Mouse (Mus musculus) adrenal gland (tissue): ENCODE results near the gene Itpkb.

Experiments used
- intact Hi-C: fragments of 180-260 bp; cut with DNase I; formaldehyde crosslinking; loops from one replicate; pipeline ENCODE4 v1.15.1; 2025

The Itpkb gene

GRCm38 (mm10) chr1:180313517-180314440 is 16.5 kb upstream of the Itpkb start:
- intact Hi-C loops, result no loop called here

- intact Hi-C loops, result no loop called here
Measured at GRCm38 (mm10) chr1:180314641-180315040, 15.6 kb upstream of the Itpkb start.

GRCm38 (mm10) chr1:180315127-180315526 is 15.2 kb upstream of the Itpkb start:
- intact Hi-C loops, result no loop called here

GRCm38 (mm10) chr1:180317450-180317849 is 12.8 kb upstream of the Itpkb start:
- intact Hi-C loops, result no loop called here

- intact Hi-C loops, result no loop called here
Measured at GRCm38 (mm10) chr1:180318407-180318806, 11.9 kb upstream of the Itpkb start.

GRCm38 (mm10) chr1:180319895-180320294 is 10.4 kb upstream of the Itpkb start:
- intact Hi-C loops, result loop anchor here (5.0 kb wide), 1 partner anchor 38 kb away; no protein-coding TSS in a partner anchor

GRCm38 (mm10) chr1:180322896-180323295 is 7.4 kb upstream of the Itpkb start:
- intact Hi-C loops, result loop anchor here (5.0 kb wide), 1 partner anchor 41 kb away; no protein-coding TSS in a partner anchor

GRCm38 (mm10) chr1:180323491-180323890 is 6.8 kb upstream of the Itpkb start:
- intact Hi-C loops, result loop anchor here (5.0 kb wide), 1 partner anchor 41 kb away; no protein-coding TSS in a partner anchor

- intact Hi-C loops, result loop anchor here (5.0 kb wide), 1 partner anchor 42 kb away; no protein-coding TSS in a partner anchor
Measured at GRCm38 (mm10) chr1:180324271-180324670, 6.0 kb upstream of the Itpkb start.

- intact Hi-C loops, result no loop called here
Measured at GRCm38 (mm10) chr1:180328794-180329665, 1.3 kb upstream of the Itpkb start.

GRCm38 (mm10) chr1:180329706-180330105 is 579 bp upstream of the Itpkb start:
- intact Hi-C loops, result loop anchor here (5.0 kb wide), 2 partner anchors 58 to 73 kb away; no protein-coding TSS in a partner anchor

GRCm38 (mm10) chr1:180330707-180331545 is 641 bp downstream of the Itpkb start:
- intact Hi-C loops, result loop anchor here (5.0 kb wide), 2 partner anchors 56 to 71 kb away; no protein-coding TSS in a partner anchor

GRCm38 (mm10) chr1:180331546-180332075 is 1.3 kb downstream of the Itpkb start:
- intact Hi-C loops, result loop anchor here (5.0 kb wide), 2 partner anchors 56 to 71 kb away; no protein-coding TSS in a partner anchor

- intact Hi-C loops, result loop anchor here (5.0 kb wide), 2 partner anchors 55 to 70 kb away; no protein-coding TSS in a partner anchor
Measured at GRCm38 (mm10) chr1:180332076-180332927, 2.0 kb downstream of the Itpkb start.

GRCm38 (mm10) chr1:180332928-180333440 is 2.7 kb downstream of the Itpkb start:
- intact Hi-C loops, result loop anchor here (5.0 kb wide), 2 partner anchors 54 to 69 kb away; no protein-coding TSS in a partner anchor

- intact Hi-C loops, result loop anchor here (5.0 kb wide), 2 partner anchors 54 to 69 kb away; no protein-coding TSS in a partner anchor
Measured at GRCm38 (mm10) chr1:180333588-180333987, 3.3 kb downstream of the Itpkb start.

- intact Hi-C loops, result loop anchor here (5.0 kb wide), 2 partner anchors 53 to 68 kb away; no protein-coding TSS in a partner anchor
Measured at GRCm38 (mm10) chr1:180334541-180334940, 4.3 kb downstream of the Itpkb start.

- intact Hi-C loops, result no loop called here
Measured at GRCm38 (mm10) chr1:180335513-180336375, 5.5 kb downstream of the Itpkb start.
